Mouse (Mus musculus): ENCODE measurements around the gene Sos2.

Gene Sos2

DNA sequence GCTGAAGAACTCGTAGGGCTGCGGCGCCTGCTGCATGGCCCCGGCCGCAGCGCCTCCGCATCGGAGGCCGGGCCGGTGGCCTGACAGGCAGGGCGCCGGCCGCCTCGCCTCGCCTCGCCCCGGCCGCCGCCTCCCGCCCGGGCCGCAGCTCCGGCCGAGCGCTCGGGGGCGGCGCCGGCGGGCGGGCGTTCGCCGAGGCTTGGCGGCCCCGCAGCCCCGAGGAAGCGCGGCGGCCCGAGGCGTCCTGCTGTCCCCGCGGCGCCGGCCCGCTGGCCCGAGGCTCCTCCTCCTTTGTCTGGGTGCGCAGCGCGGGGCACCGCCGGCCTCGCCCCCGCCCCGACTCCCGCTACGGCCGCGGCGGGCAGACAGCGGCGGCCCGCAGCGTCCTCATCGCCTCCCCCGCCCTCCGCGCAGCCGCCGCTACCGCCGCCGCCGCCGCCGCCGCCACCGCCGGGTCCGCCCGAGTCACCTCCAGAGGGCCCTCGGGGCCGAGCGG lies at the start of gene Sos2:
Gene Sos2, minus strand, starts transcription at position 287 of the 496 bp plus-strand sequence.
- peak; percentile 61 for DNase-seq

DNA sequence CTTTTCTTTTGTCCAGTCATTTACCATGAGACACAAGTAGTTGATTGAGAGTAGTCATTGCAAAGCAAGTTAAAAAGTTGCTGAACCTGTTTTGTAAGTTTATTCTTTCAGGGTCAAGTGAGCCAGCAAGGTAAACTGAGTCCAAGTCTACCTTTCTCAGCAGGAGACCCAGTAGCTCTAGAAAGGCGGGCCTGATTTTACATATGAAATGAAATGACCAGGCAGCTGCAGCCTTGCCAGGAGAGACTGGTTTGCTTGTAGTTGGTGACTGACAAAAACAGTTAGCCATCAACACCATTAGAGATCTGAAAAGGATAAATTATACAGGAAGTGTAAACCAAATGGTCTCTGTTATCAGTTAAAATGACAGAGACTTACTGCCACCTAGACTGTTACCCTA lies 48.7 kb upstream of the Sos2 start:
- no peak for DNase-seq

DNA sequence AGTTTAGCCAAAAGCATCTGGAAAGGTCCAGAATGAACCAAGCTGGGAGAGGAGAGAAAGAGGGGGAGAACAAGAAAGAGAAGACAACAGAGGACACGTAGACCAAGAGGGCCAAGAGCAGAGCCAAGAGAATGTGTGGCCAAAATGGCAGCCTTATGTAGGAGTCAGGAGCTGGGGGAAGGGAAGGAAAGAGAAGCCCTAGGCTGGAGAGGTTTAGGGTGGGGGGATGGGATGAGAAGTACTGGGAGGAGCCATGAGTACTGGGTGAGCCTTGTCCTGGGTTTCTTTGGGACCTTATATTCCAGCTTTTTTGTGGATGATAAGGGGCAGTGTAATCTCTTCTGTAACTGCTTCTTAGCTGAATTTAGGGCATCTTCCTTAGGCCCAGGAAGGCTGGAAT lies 47.6 kb upstream of the Sos2 start:
- no peak for DNase-seq

DNA sequence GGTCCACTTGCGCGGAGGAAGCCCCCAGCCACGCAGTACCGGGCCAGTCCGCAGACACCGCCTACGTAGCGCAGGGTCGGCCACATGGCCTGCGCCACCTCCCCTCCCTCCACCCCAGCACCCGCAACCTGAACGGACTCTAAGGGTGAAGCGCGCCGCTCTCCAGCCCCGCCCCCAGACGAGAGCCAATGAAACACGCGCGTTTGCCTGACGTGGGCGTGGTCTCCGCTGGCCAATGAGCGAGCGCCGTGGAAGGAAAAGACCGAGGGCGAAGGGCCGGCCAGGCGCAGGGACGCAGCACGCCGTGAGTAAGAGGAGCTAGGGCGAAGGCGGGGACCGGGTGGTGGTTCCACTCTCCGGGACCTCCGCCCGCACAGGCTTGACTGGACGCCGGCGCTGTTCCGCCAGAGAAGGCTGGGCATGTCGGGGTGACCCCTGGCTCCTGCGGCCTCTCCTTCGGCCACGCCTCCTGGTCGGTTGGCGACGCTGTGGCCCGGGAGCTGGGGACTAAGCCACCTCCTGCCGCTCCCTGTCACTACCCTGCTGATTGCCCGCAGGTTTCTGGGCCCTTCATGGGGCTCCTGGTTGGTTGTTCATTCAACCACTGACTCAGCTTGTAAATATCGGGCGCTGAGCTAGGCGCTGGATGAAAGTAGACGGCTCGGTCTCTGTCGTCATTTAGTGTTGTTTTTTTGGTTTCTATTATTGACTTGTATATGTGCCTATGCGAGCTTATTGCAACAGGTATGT lies 43.2 kb upstream of the Sos2 start, which contains the start of the genes L2hgdh and Atp5s:
Gene L2hgdh, minus strand, starts transcription at position 163 of the 750 bp plus-strand sequence.
Gene Atp5s, plus strand, starts transcription at position 240 of the 750 bp plus-strand sequence.
- DNase-seq = peak; percentile 98

DNA sequence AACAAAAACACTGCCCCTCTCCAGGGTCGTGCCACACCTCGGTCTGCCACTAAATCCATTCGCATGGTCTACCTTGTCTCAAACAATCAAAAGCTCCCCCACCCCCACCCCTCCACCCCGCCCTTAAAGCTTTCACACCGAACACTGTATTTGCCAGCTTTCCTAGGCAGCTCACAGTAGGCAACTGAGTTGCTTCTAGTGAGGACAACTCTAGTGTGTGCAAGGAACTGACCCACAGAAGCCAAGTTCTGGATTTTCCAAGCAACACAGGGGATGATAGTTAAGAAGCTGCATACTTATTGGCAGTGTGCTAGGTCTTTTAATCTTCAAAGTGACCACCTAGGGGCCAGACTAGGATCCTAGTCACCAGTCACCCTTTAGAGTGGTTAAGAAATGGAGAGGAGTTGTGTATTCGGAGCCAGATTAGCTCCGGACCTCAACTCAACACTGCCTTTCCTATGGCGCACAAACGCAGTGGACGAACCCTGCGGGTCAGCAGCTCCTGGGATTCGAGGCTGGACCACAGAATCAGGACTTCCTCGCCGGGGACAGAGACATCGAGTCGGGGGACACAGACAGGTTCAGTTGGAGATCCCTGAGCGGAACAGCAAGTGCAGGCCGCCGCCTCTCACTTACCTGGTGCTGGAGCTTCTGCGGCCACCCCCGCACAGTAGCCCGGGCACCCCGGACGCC lies 42.5 kb upstream of the Sos2 start:
- DNase-seq = no peak

DNA sequence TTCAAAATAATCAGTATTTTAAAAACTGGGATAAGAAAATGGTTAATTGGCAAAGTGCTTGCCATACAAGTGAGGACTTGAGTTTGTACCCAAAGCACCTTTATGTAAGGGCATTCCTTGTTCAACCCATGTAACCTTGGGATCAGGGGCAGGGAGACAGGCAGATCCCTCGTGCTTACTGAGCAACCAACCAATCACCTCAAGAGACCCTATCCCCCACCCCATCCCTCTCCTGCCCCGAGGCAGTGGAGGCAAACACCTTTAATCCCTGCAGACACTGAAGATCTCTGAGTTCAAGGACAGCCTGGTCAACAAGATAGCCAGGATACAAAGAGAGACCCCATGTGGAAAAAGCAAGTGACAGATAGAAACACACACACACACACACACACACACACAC lies 41.7 kb upstream of the Sos2 start:
- peak; percentile 44 for DNase-seq

DNA sequence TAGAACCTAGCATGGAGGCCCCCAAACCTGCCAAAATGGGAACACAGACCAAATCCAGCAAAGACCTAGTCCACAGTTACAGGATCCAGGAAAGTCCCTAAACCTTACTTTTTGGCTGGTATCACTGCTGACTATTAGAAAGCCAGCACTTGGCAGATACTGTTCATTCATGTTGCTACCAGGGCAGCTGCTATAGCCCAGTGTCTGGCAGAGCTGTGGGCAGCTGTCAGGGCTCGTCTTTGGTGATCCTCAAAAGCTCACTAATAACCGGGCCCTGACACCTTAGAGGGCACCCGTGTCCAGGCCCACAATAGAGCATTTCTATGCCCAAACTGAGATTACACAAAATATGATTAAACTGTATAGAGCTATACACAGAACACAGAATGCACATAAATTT lies 41.2 kb upstream of the Sos2 start:
- DNase-seq = no peak

DNA sequence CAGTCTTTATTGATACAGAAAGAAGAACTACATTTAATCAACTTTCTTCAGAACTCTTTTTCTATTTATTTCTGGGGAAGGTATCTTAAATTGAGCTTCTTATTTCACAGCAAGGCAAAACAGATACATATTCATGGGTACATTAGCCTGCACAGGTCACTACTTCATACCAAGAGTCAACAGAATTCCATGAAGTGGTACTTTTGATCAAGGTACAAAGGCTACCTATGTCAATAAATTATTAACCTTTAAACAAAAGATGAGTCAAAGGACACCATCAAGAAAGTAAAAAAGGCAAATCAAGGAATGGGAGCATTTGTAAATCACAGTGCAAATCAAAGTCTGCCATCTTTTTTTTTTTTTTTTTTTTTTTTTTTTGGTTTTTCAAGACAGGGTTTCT lies 32.0 kb upstream of the Sos2 start:
- DNase-seq = peak; percentile 68

DNA sequence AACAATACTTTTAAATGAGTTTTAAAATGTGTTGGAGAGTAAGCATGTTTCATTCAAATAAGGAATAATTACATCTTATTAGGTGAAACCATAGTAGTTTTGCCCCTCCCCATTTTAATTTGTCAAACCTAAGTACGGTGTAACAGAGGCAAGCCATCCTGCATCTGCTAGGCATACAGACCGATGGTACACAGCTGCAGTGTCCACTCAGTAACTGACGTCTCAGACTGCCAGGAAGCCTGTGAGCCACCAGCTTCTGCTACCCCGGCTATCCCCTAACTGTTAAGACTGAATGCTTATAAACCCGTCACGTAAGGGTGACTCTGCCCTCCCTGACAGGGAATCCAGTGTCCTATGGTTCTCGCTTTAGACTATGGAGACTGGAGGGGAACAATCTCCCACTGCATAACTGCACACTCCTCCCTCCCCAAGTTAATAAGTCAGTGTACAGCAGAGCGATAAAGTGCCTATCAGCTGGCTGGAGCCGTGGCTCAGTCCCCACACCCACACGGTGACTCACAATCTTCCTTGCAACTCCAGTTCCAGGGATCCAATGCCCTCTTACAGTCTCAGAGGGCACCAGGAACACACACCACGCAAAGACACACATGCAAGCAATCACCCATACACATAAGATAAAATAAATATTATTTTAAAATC lies 23.3 kb upstream of the Sos2 start:
- no peak for DNase-seq

DNA sequence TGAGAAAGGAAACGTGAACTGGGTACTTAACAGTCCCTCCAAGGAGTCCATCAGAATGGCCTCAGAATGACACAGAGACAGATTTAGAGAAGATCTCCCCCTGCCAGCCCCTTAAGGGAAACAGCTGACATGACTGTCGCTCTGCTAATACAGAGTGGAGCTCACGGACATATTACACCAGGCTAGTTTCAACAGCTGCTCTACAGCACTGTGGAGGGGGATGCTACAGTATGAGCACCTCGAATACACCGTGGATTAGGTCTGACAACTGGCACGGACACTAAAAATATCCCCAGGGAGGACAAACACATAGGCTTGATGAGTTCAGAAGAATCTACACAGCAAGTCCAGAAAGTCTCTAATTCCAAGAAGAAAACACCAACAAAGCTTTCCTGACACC lies 16.7 kb upstream of the Sos2 start:
- DNase-seq = no peak

DNA sequence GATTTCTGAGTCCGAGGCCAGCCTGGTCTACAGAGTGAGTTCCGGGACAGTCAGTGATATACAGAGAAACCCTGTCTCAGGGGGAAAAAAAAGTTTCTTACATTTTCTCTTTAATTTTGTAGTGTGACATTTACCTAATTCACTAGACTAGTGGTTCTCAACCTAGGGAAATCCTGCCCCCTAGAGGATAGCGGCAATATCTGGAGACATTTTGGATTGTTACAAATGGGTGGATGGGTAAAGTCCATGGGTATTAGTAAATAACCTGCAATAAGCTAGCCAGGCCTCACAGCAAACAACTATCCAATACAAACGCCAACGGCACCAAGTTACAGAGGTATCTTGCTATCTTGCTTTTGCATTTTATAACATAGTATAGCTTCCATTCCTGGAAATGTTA lies 15.1 kb upstream of the Sos2 start:
- DNase-seq = peak; percentile 82

DNA sequence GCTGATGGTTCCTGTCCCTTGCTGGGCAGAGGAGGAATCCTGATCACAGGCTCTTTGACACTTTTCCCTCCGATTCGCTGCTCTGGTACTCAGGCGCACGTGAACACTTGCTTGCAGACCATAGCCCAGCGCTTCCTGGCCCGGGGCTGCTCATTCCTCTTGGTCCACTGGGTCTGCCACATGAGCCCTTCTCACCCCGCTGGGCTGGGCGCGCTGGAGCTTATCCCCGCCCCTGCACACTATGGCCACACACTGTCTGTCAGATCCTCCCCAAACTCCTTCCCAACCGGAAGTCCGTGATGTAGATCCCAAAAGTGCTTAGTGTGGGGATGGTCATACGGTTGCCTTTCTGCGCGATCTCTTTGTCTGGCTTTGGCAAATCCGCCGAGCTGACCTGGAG lies 11.8 kb upstream of the Sos2 start:
- DNase-seq = no peak

DNA sequence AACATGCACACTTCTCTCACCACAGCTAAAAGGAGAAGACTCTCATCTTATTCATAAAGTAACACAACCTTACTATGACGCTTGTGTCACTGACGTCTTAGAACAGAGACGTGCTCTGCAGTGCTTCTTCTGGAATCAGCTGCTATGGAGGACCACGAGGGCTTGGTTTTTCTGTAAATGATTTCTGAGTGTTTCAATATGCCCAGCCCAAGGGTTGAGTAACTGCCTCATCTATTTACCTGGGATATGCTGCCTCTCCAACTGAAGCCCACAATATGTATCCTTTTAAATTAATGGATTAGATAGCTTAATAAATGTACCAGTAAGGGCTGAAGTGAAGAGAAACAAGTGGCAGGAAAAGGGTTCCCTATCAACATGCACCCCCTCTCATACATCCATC lies 9.1 kb upstream of the Sos2 start:
- no peak for DNase-seq

DNA sequence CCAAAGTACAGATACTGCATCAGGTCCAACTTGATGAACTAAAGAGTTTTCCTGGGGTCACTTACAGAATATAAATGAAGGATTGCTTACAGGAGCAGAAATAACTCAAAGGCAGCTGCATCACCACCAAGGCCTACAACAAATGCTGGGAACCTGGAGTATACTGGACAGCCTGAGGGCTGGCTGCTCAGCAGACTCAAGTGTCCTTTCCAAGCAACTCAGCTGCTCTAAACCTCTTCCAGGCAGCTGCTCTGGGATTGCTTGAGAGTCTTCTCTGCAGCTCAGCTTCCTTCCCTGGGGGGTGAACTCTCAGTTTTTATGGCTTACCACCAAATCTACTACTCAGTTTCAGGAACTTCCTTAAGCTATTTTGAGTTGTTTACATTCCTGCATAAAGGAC lies 7.4 kb upstream of the Sos2 start:
- DNase-seq = no peak

DNA sequence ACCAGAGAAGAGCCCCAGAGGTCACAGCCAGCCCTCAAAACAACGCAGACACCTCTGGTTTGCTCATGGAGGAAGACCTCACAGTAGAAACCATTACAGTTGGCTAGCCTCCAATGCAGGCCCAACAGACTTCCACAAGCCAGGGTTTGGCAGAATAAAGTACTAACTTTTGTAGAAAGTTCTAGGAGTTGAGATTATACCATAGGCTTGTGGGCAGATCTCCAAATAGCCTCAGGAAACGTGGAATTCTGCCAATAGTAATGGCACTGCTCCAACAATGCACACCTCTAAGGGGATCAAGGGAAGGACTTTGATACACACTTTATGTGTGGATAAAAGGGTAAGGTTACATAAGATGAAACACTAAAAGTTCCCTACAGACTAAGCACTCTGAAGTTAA lies 6.7 kb upstream of the Sos2 start:
- DNase-seq = peak; percentile 57

DNA sequence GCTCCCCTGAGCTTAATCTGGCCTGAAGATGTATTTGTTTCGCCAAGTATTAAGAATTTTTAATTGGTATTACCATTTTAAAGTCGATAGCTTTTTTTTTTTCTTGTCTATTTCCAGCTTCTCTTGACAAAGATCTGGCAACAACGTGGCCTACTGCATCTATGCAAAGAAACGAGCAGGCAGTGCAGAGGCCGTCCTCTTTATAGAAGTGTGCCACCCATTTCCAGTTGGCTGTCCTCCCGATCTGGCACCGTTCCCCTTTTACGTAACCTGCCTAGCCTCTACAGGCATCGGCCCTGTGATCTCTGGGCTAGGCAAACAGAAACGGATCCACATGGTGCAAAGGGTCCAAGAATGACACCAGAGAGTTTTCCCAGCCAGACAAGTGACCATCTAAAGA lies 1.9 kb upstream of the Sos2 start:
- peak; percentile 96 for DNase-seq

DNA sequence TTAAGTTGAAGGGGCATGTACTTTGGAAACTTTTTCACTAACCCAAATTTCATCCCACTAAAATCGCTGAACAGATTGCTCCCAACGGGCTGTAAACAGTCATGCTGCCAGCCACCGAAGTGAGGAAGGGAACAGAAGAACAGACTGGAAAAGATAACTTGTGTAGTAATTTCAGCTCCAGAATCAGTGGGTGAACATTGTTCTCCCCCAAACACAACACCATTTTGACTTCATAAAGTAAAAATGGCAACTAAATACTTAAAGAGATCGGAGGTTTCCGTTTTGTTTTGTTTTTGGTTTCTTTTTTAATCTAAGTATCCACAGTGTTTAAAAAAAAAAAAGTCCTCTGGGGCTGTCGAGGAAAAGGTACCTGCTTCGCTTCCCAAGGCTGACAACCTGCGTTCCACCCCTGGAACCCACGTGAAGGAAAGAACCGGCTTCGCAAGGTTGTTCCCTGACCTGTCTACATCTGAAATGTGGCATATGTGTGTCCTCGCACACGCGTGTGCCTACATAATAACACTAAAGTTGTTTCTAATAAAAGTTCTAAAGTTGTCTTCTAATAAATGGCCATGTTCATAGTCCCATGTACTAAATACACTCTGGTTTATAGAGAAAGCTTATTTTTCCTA lies 1.3 kb upstream of the Sos2 start:
- DNase-seq = peak; percentile 26

DNA sequence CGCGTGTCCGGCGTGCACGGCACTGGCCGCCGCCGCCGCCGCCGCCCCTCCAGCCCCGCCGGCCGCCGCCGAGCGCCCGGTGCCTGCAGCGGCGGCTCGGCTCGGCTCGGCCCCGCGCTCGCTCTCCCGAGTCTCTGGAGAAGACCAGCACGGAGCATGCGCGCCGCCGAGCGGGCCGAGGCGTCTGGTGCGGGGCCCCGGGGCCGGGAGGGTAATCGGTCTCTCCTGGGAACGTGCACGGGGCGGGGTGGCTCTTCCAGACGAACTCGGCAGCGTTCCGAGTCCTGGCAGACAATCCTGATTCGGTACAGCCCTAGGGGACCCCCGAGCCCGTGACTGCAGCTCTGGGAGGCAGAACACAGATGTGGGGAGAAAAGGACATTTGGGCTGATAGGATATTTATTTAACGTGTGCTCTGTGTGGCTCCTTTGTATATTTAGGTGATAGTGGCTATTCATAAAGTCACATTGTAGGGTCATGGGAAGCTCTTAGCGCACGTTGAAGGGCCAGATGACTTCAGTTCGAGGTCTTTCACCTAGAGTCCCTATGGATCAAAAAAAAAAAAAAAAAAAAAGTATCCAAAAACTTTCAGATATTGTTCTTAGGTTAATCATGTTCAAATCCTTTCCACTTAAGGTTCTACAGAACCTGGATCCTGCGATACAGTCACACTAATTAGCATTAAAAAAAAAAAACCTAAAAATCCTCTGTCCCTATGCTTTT lies 574 bp upstream of the Sos2 start:
- DNase-seq = peak; percentile 83

DNA sequence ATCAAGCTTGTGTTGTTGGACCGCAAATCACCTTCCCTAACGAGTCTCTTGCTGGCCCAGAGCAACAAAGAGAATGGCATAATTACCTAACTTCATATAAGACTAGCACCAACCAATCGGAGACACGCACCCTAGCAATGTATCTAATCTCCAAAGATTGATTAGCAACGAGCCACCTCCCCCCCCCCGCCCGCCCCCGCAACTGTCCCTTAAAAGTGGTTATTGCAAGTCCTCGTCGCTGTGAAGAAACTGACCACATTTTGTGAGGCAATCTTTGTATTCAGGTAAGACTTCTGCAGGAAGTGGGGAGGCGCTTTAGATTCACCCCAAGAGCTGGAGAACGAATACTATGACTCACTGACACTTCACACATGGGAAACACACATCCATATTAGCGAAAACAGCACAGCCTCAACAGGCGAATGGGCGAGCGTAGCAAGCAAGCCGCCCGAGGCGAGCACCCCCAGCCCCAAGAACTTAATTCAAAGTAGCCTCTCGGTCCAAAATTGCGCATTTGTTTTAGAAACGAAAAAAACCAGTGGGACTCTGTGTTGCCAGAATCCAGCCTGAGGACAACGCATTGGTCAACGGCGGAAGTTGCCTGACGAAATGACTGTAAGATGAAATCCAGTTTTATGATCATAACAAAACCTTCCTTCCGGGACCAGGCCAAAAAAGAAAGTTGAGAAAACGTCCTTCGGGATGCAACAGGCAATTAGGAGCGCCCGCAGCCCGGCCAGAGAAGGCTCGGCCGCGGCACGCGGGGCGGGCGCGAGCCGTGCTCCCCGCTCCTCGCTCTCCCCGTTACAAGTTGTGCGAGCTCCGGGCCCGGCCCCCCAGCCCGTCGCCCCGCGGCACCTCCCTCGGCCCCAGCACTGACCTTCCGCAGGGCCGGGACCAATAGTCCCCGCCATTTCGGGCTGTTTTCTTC lies 752 bp downstream of the Sos2 start:
- peak; percentile 44 for DNase-seq

DNA sequence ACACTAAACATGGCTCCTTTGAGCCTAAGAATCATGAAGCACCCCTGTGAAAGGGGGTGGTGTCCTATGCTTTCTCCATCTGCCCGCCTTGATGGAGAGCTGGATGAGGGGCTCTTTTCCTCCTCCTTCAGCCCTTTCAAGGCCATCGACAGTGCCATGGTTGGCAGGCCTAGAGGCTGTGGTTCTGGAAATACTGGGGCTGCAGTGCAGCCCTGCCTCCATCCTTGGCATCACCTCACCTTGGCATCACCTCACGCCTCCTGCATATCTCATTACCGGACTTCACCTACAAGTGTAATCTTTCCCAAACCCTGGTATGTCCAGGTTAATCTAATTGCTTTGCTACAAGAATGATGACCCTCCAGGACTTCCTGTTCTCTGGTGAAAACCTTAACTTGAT lies 5.5 kb downstream of the Sos2 start:
- no peak for DNase-seq
